Mouse (Mus musculus) embryonic facial prominence, embryonic 14.5 days (tissue): ENCODE measurements at regions not wholly inside any gene's neighbourhood (a gene's known extent, or its start where the extent isn't known, plus 50 kb on each side); places are given as distances from the start of the nearest gene placed in this dataset.
A peak's percentile ranks its signal among the peaks of the same experiment; 100 is the strongest.

Experiments
- ATAC-seq: fragments of 200-750 bp; cut with Nextera tagmentation; 2 replicates; pipeline ENCODE4 v1.8.0; 2017; ENCODE audit warnings: low read depth, moderate number of reproducible peaks, moderate TSS enrichment
- DNase-seq: peaks from one replicate; pipeline ENCODE4 v3.0.0-alpha.2; 2015; ENCODE audit warnings: low spot score
- H3K27ac ChIP-seq: fragments of 300-500 bp; sonication (generic); replicated peaks from 2 replicates; pipeline ENCODE4 v1.5.1; 2014; ENCODE audit warnings: low read depth, mild to moderate bottlenecking, low read length, moderate library complexity
- H3K27me3 ChIP-seq: fragments of 300-500 bp; sonication (generic); replicated peaks from 2 replicates; pipeline ENCODE4 v1.6.1; 2014; ENCODE audit warnings: low read length; ENCODE audit not compliant: control insufficient read depth, insufficient read depth
- H3K36me3 ChIP-seq: fragments of 300-500 bp; sonication (generic); 2 replicates; pipeline ENCODE4 v1.6.1; 2014; ENCODE audit warnings: low read length, mixed read lengths; ENCODE audit not compliant: control insufficient read depth, insufficient read depth
- H3K4me1 ChIP-seq: fragments of 300-500 bp; sonication (generic); 2 replicates; pipeline ENCODE4 v1.6.1; 2014; ENCODE audit warnings: antibody characterized with exemption, low read length; ENCODE audit not compliant: control insufficient read depth, insufficient read depth
- H3K4me2 ChIP-seq: fragments of 300-500 bp; sonication (generic); 2 replicates; pipeline ENCODE4 v1.6.1; 2014; ENCODE audit warnings: low read depth, mild to moderate bottlenecking, low read length, moderate library complexity, mixed read lengths
- H3K4me3 ChIP-seq: fragments of 300-500 bp; sonication (generic); 2 replicates; pipeline ENCODE4 v1.5.1; 2014; ENCODE audit warnings: low read depth, mild to moderate bottlenecking, low read length
- H3K9ac ChIP-seq: fragments of 300-500 bp; sonication (generic); 2 replicates; pipeline ENCODE4 v1.6.1; 2014; ENCODE audit warnings: low read depth, mild to moderate bottlenecking, low read length, moderate library complexity, mixed read lengths
- H3K9me3 ChIP-seq: fragments of 300-500 bp; sonication (generic); 2 replicates; pipeline ENCODE4 v1.6.1; 2016; ENCODE audit warnings: low read length; ENCODE audit not compliant: control insufficient read depth
- WGBS: fragments of 180-500 bp; shearing (Covaris S2); extraction: QIAGEN DNeasy Blood & Tissue Kit; methylation state at CpG from one replicate; pipeline ENCODE4 v1.1.7; 2014; 5-methylcytosine and 5-hydroxymethylcytosine counted together

DNA sequence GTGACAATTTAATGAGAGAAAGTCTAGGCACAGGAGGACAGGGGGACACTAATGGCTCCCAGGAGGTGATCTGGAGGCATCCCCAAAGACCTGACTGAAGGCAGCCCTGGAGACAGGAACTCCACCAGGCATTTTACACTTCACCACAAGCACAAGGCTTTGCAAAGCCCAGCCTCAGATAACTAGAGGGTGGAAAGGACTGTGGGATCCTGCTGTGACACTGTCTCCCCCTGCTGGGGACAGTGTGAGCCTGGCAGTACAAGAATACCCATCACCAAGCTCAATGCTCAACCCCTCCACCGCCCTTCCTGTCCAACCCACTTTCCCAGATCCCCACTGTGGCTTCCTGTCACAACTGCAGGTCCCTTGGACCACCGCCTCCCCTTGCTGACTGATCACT lies 131.3 kb upstream of the Zdhhc25 start:
- 42% methylated on average over 2 of the region's 2 CpGs for WGBS
- Histone ChIP-seq H3K27me3 (no peaks in the 10 kb centered on the region), H3K36me3 (no peaks in the 10 kb centered on the region), H3K9me3 (no peaks in the 10 kb centered on the region), H3K4me3 (no peak overlapping the region), H3K27ac (no peak overlapping the region), H3K4me2 (no peak overlapping the region), H3K4me1 (no peaks in the 10 kb centered on the region), H3K9ac (no peak overlapping the region)
- DNase-seq (peak; percentile 61), ATAC-seq (peak; percentile 82)

DNA sequence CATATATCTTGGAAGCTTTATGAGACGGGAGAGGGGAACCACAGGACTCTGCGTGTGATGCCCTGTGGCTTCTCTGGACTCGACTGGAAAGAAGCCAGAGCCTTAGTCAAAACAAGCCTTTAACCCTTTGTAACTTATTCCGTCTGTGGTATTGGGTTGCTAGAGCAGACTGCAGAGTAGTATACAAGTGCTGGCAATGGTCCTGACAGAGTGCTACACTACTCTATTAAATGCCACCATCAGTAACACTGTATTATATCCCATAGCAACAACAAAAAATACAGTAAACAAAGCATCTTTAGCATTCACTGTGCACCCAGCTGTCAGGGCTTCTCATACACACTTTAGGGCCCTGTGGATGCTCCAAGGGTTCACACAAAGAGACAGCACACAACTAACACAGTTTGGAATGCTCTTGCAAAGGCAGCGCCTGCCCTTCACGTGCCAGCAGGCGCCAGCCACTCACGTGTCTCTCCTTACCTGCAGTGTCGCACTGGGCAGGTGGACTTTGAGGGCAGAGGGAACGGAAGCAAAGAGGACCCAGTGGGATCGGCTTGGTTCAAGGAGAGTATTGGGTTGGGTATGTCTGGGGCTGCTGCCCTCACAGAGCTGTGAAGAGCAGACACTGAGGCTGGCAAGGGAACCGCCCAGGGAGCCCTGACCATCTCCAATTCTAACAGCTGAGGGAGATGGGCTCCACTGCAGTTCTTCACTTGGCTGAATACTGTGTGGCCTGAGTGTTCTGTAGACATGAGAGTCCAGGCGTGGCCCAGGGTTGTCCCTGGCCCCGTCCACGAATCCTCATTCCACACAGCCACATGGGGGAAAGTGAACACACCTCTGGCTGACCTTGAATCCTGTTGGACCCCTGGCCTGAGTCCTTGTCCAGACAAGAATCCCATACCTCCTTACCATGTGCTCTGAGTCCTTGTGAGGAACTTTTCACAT lies 130.3 kb upstream of the Zdhhc25 start:
- Histone ChIP-seq H3K36me3 (no peaks in the 10 kb centered on the region), H3K9ac (no peak overlapping the region), H3K4me3 (no peak overlapping the region), H3K4me1 (no peaks in the 10 kb centered on the region), H3K27me3 (no peaks in the 10 kb centered on the region), H3K4me2 (no peak overlapping the region), H3K27ac (no peak overlapping the region), H3K9me3 (no peaks in the 10 kb centered on the region)
- WGBS: 71% methylated on average over 15 of the region's 15 CpGs
- DNase-seq (peak; percentile 13), ATAC-seq (no peak)

- ATAC-seq (no peak), DNase-seq (no peak)
Measured at GRCm38 (mm10) chr15:88472351-88473100, 127.6 kb upstream of the Zdhhc25 start.

GRCm38 (mm10) chr15:88473221-88473620 lies 126.9 kb upstream of the Zdhhc25 start:
- H3K27ac ChIP-seq: no peak overlapping the region
- ATAC-seq: no peak

More at GRCm38 (mm10) chr15:88472351-88473100, 127.6 kb upstream of the Zdhhc25 start:
- H3K9ac ChIP-seq: no peak overlapping the region
- WGBS: 68% methylated on average over 18 of the region's 18 CpGs
- no peak overlapping the region for H3K27ac ChIP-seq
- no peaks in the 10 kb centered on the region for H3K4me1 ChIP-seq
- no peaks in the 10 kb centered on the region for H3K27me3 ChIP-seq
- H3K9me3 ChIP-seq: no peaks in the 10 kb centered on the region
- H3K4me2 ChIP-seq: no peak overlapping the region
- no peak overlapping the region for H3K4me3 ChIP-seq
- no peaks in the 10 kb centered on the region for H3K36me3 ChIP-seq

DNA sequence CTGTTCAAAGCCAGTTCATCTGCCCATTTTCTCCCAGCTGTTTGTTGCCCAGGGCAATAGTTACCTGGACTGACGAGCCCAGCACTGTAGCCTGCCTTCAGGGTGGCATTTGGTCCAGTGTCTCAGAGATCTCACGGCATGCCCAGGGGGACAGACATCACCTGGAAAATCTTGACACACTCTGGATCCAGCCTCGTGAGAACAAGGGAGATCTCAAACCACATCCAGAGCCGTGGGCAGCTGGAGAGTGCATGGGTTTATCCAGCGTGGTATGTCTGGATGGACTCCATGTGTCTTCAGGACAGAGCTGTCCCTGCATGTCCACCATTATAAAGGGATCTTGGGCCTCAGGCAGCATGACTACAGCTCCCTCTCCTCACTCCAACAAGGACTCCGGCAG lies 116.6 kb upstream of the Zdhhc25 start:
- Histone ChIP-seq H3K4me3 (no peak overlapping the region), H3K9ac (no peak overlapping the region), H3K27ac (no peak overlapping the region), H3K4me2 (no peak overlapping the region), H3K9me3 (no peaks in the 10 kb centered on the region), H3K27me3 (no peaks in the 10 kb centered on the region), H3K36me3 (no peaks in the 10 kb centered on the region), H3K4me1 (no peaks in the 10 kb centered on the region)
- ATAC-seq (no peak), DNase-seq (no peak)
- WGBS: 75% methylated on average over 6 of the region's 6 CpGs

More at GRCm38 (mm10) chr15:88473221-88473620, 126.9 kb upstream of the Zdhhc25 start:
- Histone ChIP-seq H3K4me1 (no peaks in the 10 kb centered on the region), H3K4me2 (no peak overlapping the region), H3K9ac (no peak overlapping the region), H3K36me3 (no peaks in the 10 kb centered on the region), H3K9me3 (no peaks in the 10 kb centered on the region), H3K27me3 (no peaks in the 10 kb centered on the region), H3K4me3 (no peak overlapping the region)
- no peak for DNase-seq
- 78% methylated on average over 4 of the region's 5 CpGs for WGBS

GRCm38 (mm10) chr15:88489715-88490114 lies 110.4 kb upstream of the Zdhhc25 start:
- no peak overlapping the region for H3K4me2 ChIP-seq
- no peaks in the 10 kb centered on the region for H3K36me3 ChIP-seq
- H3K4me1 ChIP-seq: no peaks in the 10 kb centered on the region
- no peak overlapping the region for H3K27ac ChIP-seq
- no peak overlapping the region for H3K9ac ChIP-seq
- H3K4me3 ChIP-seq: no peak overlapping the region
- H3K9me3 ChIP-seq: no peaks in the 10 kb centered on the region
- DNase-seq (no peak), ATAC-seq (no peak)
- H3K27me3 ChIP-seq: no peaks in the 10 kb centered on the region
- WGBS: 92% methylated on average over 7 of the region's 7 CpGs

- no peak overlapping the region for H3K4me3 ChIP-seq
- H3K9me3 ChIP-seq: no peaks in the 10 kb centered on the region
- ATAC-seq: no peak
- no peaks in the 10 kb centered on the region for H3K36me3 ChIP-seq
- no peaks in the 10 kb centered on the region for H3K4me1 ChIP-seq
- H3K4me2 ChIP-seq: no peak overlapping the region
- no peak overlapping the region for H3K27ac ChIP-seq
- no peak for DNase-seq
- no peaks in the 10 kb centered on the region for H3K27me3 ChIP-seq
- no peak overlapping the region for H3K9ac ChIP-seq
- 54% methylated on average over 12 of the region's 12 CpGs for WGBS
Measured at GRCm38 (mm10) chr15:88490316-88491090, 109.6 kb upstream of the Zdhhc25 start.

DNA sequence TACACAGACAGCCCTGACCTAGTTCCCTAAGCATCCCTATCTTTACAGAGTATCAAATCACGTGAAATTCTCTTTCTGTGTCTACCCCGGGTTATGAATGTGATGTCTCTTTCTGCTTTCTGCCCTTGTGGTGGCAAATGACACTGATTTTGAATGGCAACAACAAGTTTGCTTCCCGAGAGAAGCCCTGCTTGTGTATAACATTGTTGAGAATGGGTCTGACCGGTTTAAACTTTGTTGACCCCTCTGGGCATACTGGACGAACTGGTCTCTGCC lies 109.1 kb upstream of the Zdhhc25 start:
- no peaks in the 10 kb centered on the region for H3K4me1 ChIP-seq
- H3K36me3 ChIP-seq: no peaks in the 10 kb centered on the region
- H3K9ac ChIP-seq: no peak overlapping the region
- H3K4me3 ChIP-seq: no peak overlapping the region
- H3K27ac ChIP-seq: no peak overlapping the region
- DNase-seq: no peak
- H3K9me3 ChIP-seq: no peaks in the 10 kb centered on the region
- no peak for ATAC-seq
- H3K4me2 ChIP-seq: no peak overlapping the region
- no peaks in the 10 kb centered on the region for H3K27me3 ChIP-seq
- 51% methylated on average over 5 of the region's 5 CpGs for WGBS
